Mouse (Mus musculus) right cerebral cortex, adult 18-20 months (tissue): Measurements from ENCODE around the gene Zfp933.
"Not testable (repeated sequence)": the region's sequence is repeated elsewhere in the genome, so short reads cannot be mapped to it uniquely, and the experiment has no call there.

Source experiments
- DNase-seq: peaks from one replicate; pipeline ENCODE4 v3.0.0; 2022; ENCODE audit warnings: mixed read lengths

The Zfp933 gene

DNA sequence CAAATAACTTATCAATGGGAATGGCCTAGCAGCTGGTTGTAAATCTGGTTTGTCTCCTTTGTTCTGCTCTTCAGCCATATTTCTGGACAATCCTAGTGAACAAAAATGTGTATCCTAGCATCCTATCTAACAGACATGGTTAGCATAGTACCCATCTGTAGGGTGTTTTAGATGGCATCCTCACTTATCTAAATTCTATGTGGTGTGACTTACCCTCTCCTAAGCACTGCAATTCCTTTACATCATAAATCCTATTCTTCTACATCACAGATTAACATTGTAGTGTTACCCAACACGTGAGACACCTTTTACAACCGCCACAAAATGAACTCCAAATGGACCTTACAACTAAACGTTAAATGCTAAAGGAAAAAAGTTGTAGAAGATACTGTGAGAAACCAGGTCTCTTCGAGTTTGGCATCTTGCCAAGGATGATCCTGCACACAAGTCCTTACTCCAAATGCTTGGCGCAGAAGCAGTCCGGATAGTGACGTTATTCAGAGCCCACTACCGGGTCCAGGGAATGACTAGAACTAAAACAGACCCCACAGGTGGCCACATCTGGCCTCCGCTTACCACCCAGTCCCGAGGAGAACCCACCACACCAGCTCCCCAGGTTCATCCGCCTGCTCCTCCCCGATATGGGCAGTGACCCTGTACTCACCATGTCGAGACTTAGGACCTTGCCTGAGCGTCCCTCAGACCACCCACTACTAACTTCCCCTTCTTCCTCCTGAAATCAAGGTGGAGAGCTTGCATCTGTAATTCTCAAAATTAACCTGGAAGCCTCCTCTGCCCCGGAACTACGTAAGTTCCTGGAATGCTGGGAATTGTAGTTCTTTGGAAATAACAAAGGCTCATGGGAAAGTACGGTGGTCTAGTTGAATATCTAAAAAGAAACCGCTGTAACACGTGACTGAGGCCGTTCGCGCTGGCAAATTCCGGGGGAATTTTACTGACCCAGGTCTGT lies at the start of gene Zfp933:
Zfp933 (minus strand) TSS at position 753 of the 970 bp plus-strand sequence.
- DNase-seq = peak; percentile 85

DNA sequence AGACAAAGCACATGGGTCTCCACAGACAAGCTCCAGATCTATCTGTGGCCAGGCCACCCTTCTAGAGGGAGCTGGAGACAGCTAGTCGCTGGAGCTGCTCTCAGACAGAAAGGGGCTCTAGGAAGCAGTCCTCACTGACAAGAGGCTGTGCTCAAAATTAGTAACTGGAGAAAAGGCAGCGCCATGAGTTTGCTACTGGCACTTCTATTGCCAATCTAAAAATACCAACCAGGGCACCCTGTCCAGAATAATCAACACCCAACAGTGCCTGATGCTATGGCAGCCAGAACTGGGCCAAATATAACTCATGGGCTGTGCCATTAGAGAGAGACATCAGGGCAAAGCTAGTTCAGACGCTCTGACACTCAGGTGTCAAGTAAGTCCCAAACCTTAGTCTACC lies 49.2 kb upstream of the Zfp933 start:
- DNase-seq = no peak

GRCm38 (mm10) chr4:147896411-147896810 lies 48.2 kb upstream of the Zfp933 start:
- no peak for DNase-seq

GRCm38 (mm10) chr4:147895815-147896330 lies 47.7 kb upstream of the Zfp933 start:
- DNase-seq = no peak

GRCm38 (mm10) chr4:147890341-147890740 lies 42.2 kb upstream of the Zfp933 start:
- no peak for DNase-seq

DNA sequence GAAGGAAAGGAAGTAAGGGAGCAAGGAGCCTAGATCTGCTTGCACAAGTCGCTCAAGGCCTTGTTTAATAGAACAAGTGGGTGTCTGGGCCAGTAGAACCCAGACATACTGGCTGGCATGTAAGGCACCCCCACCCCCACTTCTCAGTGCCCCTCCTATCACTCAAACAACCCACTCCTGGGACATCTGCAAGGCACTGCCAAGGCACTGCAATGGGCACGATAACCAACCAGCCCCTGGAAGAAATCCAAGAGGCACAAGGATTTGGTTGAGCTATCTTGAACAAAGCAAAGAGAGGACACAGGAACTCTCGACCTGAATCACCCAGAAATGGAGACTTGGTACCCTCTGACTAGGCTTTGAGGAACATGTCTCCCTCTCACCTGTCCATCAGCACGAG lies 40.1 kb upstream of the Zfp933 start:
- no peak for DNase-seq

DNA sequence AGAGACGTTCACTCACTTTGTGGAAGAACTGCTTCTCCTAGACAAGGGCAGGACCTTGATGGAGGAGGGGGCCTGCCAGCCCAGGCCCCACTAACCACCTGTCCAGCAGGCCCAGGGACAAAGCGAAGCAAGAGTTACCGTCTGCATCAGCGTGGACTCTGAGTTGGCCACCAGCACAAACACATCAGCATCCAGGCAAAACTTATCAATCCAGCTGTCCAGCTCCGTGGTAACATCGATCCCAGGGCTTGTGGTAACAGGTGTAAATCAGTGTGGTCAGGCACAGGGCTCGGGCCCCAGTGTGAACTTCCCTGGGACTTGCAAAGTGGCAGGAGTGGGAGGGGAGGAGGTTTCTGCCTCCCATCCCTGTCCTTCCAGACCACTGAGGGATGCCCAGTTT lies 39.1 kb upstream of the Zfp933 start:
- no peak for DNase-seq

DNA sequence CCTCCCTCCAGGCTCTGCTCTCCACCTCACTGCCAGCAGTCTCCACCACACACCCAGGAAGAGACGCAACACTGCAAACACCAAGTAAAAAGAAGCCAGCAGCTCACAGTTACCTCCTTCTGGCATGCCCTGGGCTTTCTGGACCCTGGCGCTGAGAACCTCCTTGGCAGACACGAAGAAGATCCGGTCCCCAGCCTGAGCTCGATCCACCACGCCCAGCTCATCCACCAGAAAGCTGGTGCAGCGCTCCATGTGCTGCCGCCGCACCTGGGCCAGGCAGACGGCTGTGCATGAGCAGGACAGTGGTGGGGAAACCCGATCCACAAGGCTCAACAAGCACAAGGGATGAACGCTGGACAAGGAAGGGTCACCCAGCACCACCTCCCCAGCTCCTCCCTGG lies 38.0 kb upstream of the Zfp933 start:
- DNase-seq = no peak

DNA sequence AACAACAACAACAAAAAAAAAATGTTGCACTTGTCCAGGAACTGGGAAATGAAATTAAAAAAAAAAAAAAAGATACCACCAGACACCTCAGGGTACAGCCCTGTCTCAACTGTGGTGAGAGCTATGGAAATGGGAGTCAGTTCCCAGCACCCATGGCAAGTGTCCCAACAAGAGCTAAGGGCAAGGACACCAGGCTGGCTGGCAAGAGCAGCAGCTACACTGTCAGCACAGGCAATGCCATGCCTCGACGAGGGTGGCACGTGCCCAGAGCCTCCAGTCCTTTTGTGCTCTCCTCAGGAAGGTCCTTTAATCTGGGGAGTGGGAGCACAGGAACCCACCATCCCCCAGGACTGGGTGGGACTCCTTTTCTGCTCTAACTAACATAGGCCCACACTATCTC lies 36.0 kb upstream of the Zfp933 start:
- no peak for DNase-seq

DNA sequence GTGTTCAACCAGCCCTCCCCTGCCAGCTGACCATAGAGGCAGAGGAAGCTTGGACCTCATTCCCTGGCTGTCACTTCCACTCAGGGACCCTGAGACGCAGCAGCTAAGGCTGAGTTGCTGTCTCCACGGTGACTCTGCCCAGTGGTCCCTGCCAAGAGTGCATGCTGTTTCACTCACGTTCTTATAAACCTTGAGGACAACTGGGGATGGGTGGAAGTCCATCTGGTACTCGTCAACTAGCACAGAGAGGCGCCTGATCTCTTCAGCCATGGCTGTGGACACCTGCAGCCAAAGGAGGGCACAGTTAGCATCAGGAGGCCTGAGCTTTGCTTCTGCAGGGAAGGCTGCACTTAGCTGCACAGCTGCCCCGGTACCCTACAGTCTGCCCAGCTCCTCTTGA lies 34.9 kb upstream of the Zfp933 start:
- no peak for DNase-seq

DNA sequence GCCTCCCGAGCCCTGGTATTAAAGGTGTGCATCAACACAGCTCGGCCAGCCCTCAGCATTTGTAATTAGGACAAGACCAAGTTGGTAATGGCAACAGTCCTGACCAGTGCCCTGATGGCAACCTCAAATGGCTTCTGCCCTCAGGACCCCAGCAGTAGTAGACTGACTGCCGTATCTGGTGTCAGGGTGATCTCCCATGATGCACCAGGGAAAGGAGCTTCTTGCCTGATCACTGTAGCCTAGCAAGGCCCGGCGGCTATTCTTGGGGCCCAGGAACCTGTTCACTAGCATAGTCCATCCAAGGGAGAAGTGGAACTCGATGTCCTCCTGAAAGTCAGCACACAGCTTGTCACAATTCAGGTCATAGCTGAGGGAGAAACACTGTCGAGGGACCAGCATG lies 33.6 kb upstream of the Zfp933 start:
- no peak for DNase-seq

GRCm38 (mm10) chr4:147879865-147880264 lies 31.7 kb upstream of the Zfp933 start:
- no peak for DNase-seq

GRCm38 (mm10) chr4:147879456-147879855 lies 31.3 kb upstream of the Zfp933 start:
- DNase-seq = no peak

- no peak for DNase-seq
Observed at GRCm38 (mm10) chr4:147878537-147878936, 30.4 kb upstream of the Zfp933 start.

- DNase-seq = no peak
Observed at GRCm38 (mm10) chr4:147875852-147876575, 27.8 kb upstream of the Zfp933 start.

- DNase-seq = no peak
Observed at GRCm38 (mm10) chr4:147869238-147869637, 21.1 kb upstream of the Zfp933 start.

DNA sequence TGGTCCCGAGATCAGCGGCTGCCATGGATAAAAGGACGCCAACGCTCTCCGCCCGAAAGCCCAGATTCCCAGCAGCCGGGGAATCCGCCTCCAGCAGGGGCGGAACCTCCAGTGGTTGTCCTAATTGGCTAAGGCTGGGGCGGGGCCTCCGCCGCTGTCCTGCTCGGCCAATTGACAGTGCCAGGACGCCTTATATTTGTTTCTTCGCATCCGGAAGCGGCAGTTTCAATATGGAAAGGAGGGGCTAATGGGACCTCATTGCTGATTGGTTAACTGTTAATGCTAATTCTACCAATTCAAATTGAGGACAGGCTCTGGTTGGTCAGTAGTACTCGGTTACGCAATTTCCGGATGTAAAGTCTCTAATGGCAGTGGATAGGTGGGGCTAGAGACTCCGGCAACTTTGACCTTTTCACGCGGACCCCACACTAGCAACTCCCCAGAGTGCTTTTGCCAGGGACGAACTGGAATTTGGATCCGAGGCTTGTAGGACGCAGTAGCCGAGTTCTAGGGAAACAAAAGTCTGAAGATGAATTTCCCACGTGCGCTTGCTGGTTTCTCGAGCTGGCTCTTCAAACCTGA lies 20.4 kb upstream of the Zfp933 start, which contains the start of the genes Miip and Fv1:
Miip (minus strand) TSS at position 367 of the 582 bp plus-strand sequence.
Fv1 (plus strand) TSS at position 530 of the 582 bp plus-strand sequence.
- peak; percentile 98 for DNase-seq

- DNase-seq = peak; percentile 20
Observed at GRCm38 (mm10) chr4:147867563-147868449, 19.6 kb upstream of the Zfp933 start.

GRCm38 (mm10) chr4:147866793-147867192 lies 18.6 kb upstream of the Zfp933 start:
- DNase-seq = not testable (repeated sequence)

GRCm38 (mm10) chr4:147866056-147866455 lies 17.9 kb upstream of the Zfp933 start:
- DNase-seq = no peak

- no peak for DNase-seq
Observed at GRCm38 (mm10) chr4:147865651-147866050, 17.5 kb upstream of the Zfp933 start.

- no peak for DNase-seq
Observed at GRCm38 (mm10) chr4:147862051-147862450, 13.9 kb upstream of the Zfp933 start.
